Mouse (Mus musculus) midbrain, embryonic 12.5 days (tissue): ENCODE measurements around the gene Slc2a12. TPM values are rescaled to one million over a fixed set of nuclear protein-coding genes. Genes with fewer than 3 reads are reported as not detected.

Experiments used
- ATAC-seq: fragments of 200-750 bp; cut with Nextera tagmentation; 2 replicates; pipeline ENCODE4 v1.8.0; 2017; ENCODE audit warnings: low read depth, moderate TSS enrichment, moderate library complexity; ENCODE audit not compliant: low FRiP score
- H3K27ac ChIP-seq: fragments of 300-500 bp; sonication (generic); replicated peaks from 2 replicates; pipeline ENCODE4 v1.5.1; 2016; ENCODE audit warnings: mild to moderate bottlenecking
- H3K27me3 ChIP-seq: fragments of 300-500 bp; sonication (generic); 2 replicates; pipeline ENCODE4 v1.6.1; 2016; ENCODE audit warnings: mild to moderate bottlenecking
- H3K36me3 ChIP-seq: fragments of 300-500 bp; sonication (generic); 2 replicates; pipeline ENCODE4 v1.6.1; 2016
- H3K4me1 ChIP-seq: fragments of 300-500 bp; sonication (generic); 2 replicates; pipeline ENCODE4 v1.6.1; 2016
- H3K4me2 ChIP-seq: fragments of 300-500 bp; sonication (generic); replicated peaks from 2 replicates; pipeline ENCODE4 v1.6.1; 2016; ENCODE audit warnings: mild to moderate bottlenecking, moderate library complexity
- H3K4me3 ChIP-seq: fragments of 300-500 bp; sonication (generic); 2 replicates; pipeline ENCODE4 v1.5.1; 2016; ENCODE audit warnings: mild to moderate bottlenecking
- H3K9ac ChIP-seq: fragments of 300-500 bp; sonication (generic); replicated peaks from 2 replicates; pipeline ENCODE4 v1.6.1; 2016; ENCODE audit warnings: mild to moderate bottlenecking, moderate library complexity
- H3K9me3 ChIP-seq: fragments of 300-500 bp; sonication (generic); 2 replicates; pipeline ENCODE4 v1.6.1; 2016; ENCODE audit warnings: mild to moderate bottlenecking
- WGBS: fragments of 180-500 bp; shearing (Covaris S2); methylation state at CpG from one replicate; pipeline ENCODE4 v1.1.7; 2016; 5-methylcytosine and 5-hydroxymethylcytosine counted together
- polyA plus RNA-seq: library from polyadenylated mRNA; unstranded; fragments of >200 nt; fragmentation: Nextera tagmentation; extraction: Ambion mirVana; gene quantifications from 2 replicates; pipeline ENCODE4 v1.2.1, GENCODE M21; 2016

The Slc2a12 gene
- polyA plus RNA-seq, 1 experiment from 2014 or later: 4.4 TPM

- H3K4me1 ChIP-seq: peaks cover 11% of the 10 kb centered on the region; the same call in 1 of the 2 replicates
- no peak for ATAC-seq
- H3K27ac ChIP-seq: no peak overlapping the region
- no peak overlapping the region for H3K4me3 ChIP-seq
- WGBS: 94% methylated on average over 7 of the region's 7 CpGs
- no peaks in the 10 kb centered on the region for H3K9me3 ChIP-seq
- H3K36me3 ChIP-seq: no peaks in the 10 kb centered on the region
- H3K9ac ChIP-seq: no peak overlapping the region; the same call in 1 of the 2 replicates
- no peak overlapping the region for H3K4me2 ChIP-seq
- H3K27me3 ChIP-seq: no peaks in the 10 kb centered on the region
Measured at GRCm38 (mm10) chr10:22631528-22631927, 13.3 kb upstream of the Slc2a12 start.

- H3K27me3 ChIP-seq: no peaks in the 10 kb centered on the region
- 80% methylated on average over 4 of the region's 4 CpGs for WGBS
- H3K4me3 ChIP-seq: no peak overlapping the region
- H3K9ac ChIP-seq: no peak overlapping the region
- H3K4me2 ChIP-seq: no peak overlapping the region
- no peak for ATAC-seq
- H3K4me1 ChIP-seq: peaks cover 11% of the 10 kb centered on the region; the same call in 1 of the 2 replicates
- no peak overlapping the region for H3K27ac ChIP-seq
- no peaks in the 10 kb centered on the region for H3K9me3 ChIP-seq
- H3K36me3 ChIP-seq: no peaks in the 10 kb centered on the region
Measured at GRCm38 (mm10) chr10:22631956-22632355, 12.9 kb upstream of the Slc2a12 start.

- no peak overlapping the region for H3K27ac ChIP-seq
Measured at GRCm38 (mm10) chr10:22633406-22634306, 11.2 kb upstream of the Slc2a12 start.

GRCm38 (mm10) chr10:22637241-22637640, 7.6 kb upstream of the Slc2a12 start:
- no peaks in the 10 kb centered on the region for H3K9me3 ChIP-seq
- H3K27me3 ChIP-seq: no peaks in the 10 kb centered on the region
- H3K4me3 ChIP-seq: no peak overlapping the region
- 42% methylated on average over 3 of the region's 3 CpGs for WGBS
- H3K36me3 ChIP-seq: no peaks in the 10 kb centered on the region
- no peak overlapping the region for H3K9ac ChIP-seq
- no peak overlapping the region for H3K27ac ChIP-seq
- ATAC-seq: no peak
- H3K4me2 ChIP-seq: no peak overlapping the region
- H3K4me1 ChIP-seq: peaks cover 8% of the 10 kb centered on the region; the same call in 1 of the 2 replicates

More at GRCm38 (mm10) chr10:22633406-22634306, 11.2 kb upstream of the Slc2a12 start:
- Histone ChIP-seq H3K4me1 (peaks cover 8% of the 10 kb centered on the region; the same call in 1 of the 2 replicates), H3K9me3 (no peaks in the 10 kb centered on the region), H3K4me3 (no peak overlapping the region), H3K4me2 (no peak overlapping the region), H3K9ac (no peak overlapping the region), H3K36me3 (no peaks in the 10 kb centered on the region), H3K27me3 (no peaks in the 10 kb centered on the region)
- ATAC-seq: peak; percentile 80
- 41% methylated on average over 6 of the region's 6 CpGs for WGBS

GRCm38 (mm10) chr10:22644171-22644570, 640 bp upstream of the Slc2a12 start:
- peaks cover 6% of the 10 kb centered on the region; the same call in 1 of the 2 replicates for H3K27me3 ChIP-seq
- peaks cover 16% of the 10 kb centered on the region; the same call in 1 of the 2 replicates for H3K4me1 ChIP-seq
- 0 out of 2 replicates have a peak overlapping the region, but pooled peaks have one; percentile 91 for H3K4me2 ChIP-seq
- no peak overlapping the region for H3K4me3 ChIP-seq
- no peak for ATAC-seq
- no peak overlapping the region for H3K9ac ChIP-seq
- H3K36me3 ChIP-seq: no peaks in the 10 kb centered on the region
- no peaks in the 10 kb centered on the region for H3K9me3 ChIP-seq
- WGBS: 52% methylated on average over 9 of the region's 9 CpGs
- H3K27ac ChIP-seq: peak overlapping the region; percentile 20; the same call in 1 of the 2 replicates

GRCm38 (mm10) chr10:22648702-22649101, 3.9 kb downstream of the Slc2a12 start:
- H3K9ac ChIP-seq: no peak overlapping the region
- no peak overlapping the region for H3K4me3 ChIP-seq
- ATAC-seq: no peak
- WGBS: 81% methylated on average over 4 of the region's 4 CpGs
- H3K27me3 ChIP-seq: no peaks in the 10 kb centered on the region; the same call in 1 of the 2 replicates
- no peak overlapping the region for H3K4me2 ChIP-seq
- H3K4me1 ChIP-seq: peaks cover 16% of the 10 kb centered on the region; the same call in 1 of the 2 replicates
- H3K27ac ChIP-seq: no peak overlapping the region
- no peaks in the 10 kb centered on the region for H3K36me3 ChIP-seq
- no peaks in the 10 kb centered on the region for H3K9me3 ChIP-seq

- WGBS: 48% methylated on average over 6 of the region's 6 CpGs
- no peak for ATAC-seq
Measured at GRCm38 (mm10) chr10:22653820-22654219, 9.0 kb downstream of the Slc2a12 start.

GRCm38 (mm10) chr10:22658534-22659385, 13.9 kb downstream of the Slc2a12 start:
- peak overlapping the region; percentile 27 for H3K4me2 ChIP-seq
- no peak overlapping the region for H3K4me3 ChIP-seq
- peak overlapping the region; percentile 69 for H3K27ac ChIP-seq
- no peaks in the 10 kb centered on the region for H3K27me3 ChIP-seq
- H3K4me1 ChIP-seq: peaks cover 20% of the 10 kb centered on the region
- no peaks in the 10 kb centered on the region for H3K36me3 ChIP-seq
- H3K9ac ChIP-seq: no peak overlapping the region
- ATAC-seq: peak; percentile 91
- WGBS: 21% methylated on average over 23 of the region's 23 CpGs
- H3K9me3 ChIP-seq: no peaks in the 10 kb centered on the region

More at GRCm38 (mm10) chr10:22653820-22654219, 9.0 kb downstream of the Slc2a12 start:
- Histone ChIP-seq H3K4me1 (peaks cover 13% of the 10 kb centered on the region), H3K27me3 (no peaks in the 10 kb centered on the region; the same call in 1 of the 2 replicates), H3K9ac (no peak overlapping the region), H3K4me2 (no peak overlapping the region), H3K9me3 (no peaks in the 10 kb centered on the region), H3K4me3 (no peak overlapping the region), H3K27ac (no peak overlapping the region), H3K36me3 (no peaks in the 10 kb centered on the region)

GRCm38 (mm10) chr10:22659386-22659725, 14.5 kb downstream of the Slc2a12 start:
- Histone ChIP-seq H3K36me3 (no peaks in the 10 kb centered on the region), H3K4me2 (0 out of 2 replicates have a peak overlapping the region, but pooled peaks have one; percentile 27), H3K27ac (peak overlapping the region; percentile 69), H3K4me3 (no peak overlapping the region), H3K9ac (no peak overlapping the region), H3K27me3 (no peaks in the 10 kb centered on the region), H3K9me3 (no peaks in the 10 kb centered on the region), H3K4me1 (peaks cover 17% of the 10 kb centered on the region)
- 77% methylated on average over 10 of the region's 10 CpGs for WGBS
- no peak; the same call in 1 of the 2 replicates for ATAC-seq

GRCm38 (mm10) chr10:22660286-22661000, 15.6 kb downstream of the Slc2a12 start:
- Histone ChIP-seq H3K9ac (no peak overlapping the region), H3K4me1 (peaks cover 17% of the 10 kb centered on the region), H3K27ac (no peak overlapping the region), H3K9me3 (no peaks in the 10 kb centered on the region), H3K4me2 (no peak overlapping the region), H3K36me3 (no peaks in the 10 kb centered on the region), H3K27me3 (no peaks in the 10 kb centered on the region), H3K4me3 (no peak overlapping the region)
- ATAC-seq: no peak
- WGBS: 91% methylated on average over 5 of the region's 5 CpGs

GRCm38 (mm10) chr10:22668509-22668908, 23.7 kb downstream of the Slc2a12 start:
- no peaks in the 10 kb centered on the region for H3K27me3 ChIP-seq
- H3K4me3 ChIP-seq: no peak overlapping the region
- H3K4me2 ChIP-seq: no peak overlapping the region
- no peak overlapping the region for H3K9ac ChIP-seq
- H3K9me3 ChIP-seq: no peaks in the 10 kb centered on the region
- no peak overlapping the region for H3K27ac ChIP-seq
- WGBS: 92% methylated on average over 13 of the region's 13 CpGs
- ATAC-seq: no peak
- H3K36me3 ChIP-seq: no peaks in the 10 kb centered on the region
- H3K4me1 ChIP-seq: no peaks in the 10 kb centered on the region
